Mouse (Mus musculus) kidney, postnatal 0 days (tissue): ENCODE results near the gene Lrrc75a. TPM values are rescaled to one million over a fixed set of nuclear protein-coding genes. Genes with fewer than 3 reads are reported as not detected.

Experiments
- ATAC-seq: fragments of 200-750 bp; cut with Nextera tagmentation; replicated peaks from 2 replicates; pipeline ENCODE4 v1.8.0; 2017; ENCODE audit warnings: low read depth, moderate number of reproducible peaks, moderate TSS enrichment, moderate library complexity; ENCODE audit not compliant: low FRiP score
- DNase-seq: peaks from one replicate; pipeline ENCODE4 v3.0.0-alpha.2; 2016; ENCODE audit warnings: low spot score
- H3K27ac ChIP-seq: fragments of 300-500 bp; sonication (generic); 2 replicates; pipeline ENCODE4 v1.5.1; 2014; ENCODE audit warnings: mild to moderate bottlenecking
- H3K27me3 ChIP-seq: fragments of 300-500 bp; sonication (generic); 2 replicates; pipeline ENCODE4 v1.6.1; 2014; ENCODE audit warnings: low read length, mixed read lengths; ENCODE audit not compliant: insufficient read depth
- H3K36me3 ChIP-seq: fragments of 300-500 bp; sonication (generic); 2 replicates; pipeline ENCODE4 v1.6.1; 2014; ENCODE audit warnings: low read length, mixed read lengths; ENCODE audit not compliant: insufficient read depth
- H3K4me1 ChIP-seq: fragments of 300-500 bp; sonication (generic); replicated peaks from 2 replicates; pipeline ENCODE4 v1.6.1; 2014; ENCODE audit warnings: antibody characterized with exemption, low read length, mixed read lengths; ENCODE audit not compliant: insufficient read depth
- H3K4me2 ChIP-seq: fragments of 300-500 bp; sonication (generic); 2 replicates; pipeline ENCODE4 v1.6.1; 2014; ENCODE audit warnings: mild to moderate bottlenecking, low read length, moderate library complexity, mixed read lengths
- H3K4me3 ChIP-seq: fragments of 300-500 bp; sonication (generic); replicated peaks from 2 replicates; pipeline ENCODE4 v1.5.1; 2014; ENCODE audit warnings: low read depth, low read length
- H3K9ac ChIP-seq: fragments of 300-500 bp; sonication (generic); 2 replicates; pipeline ENCODE4 v1.6.1; 2014; ENCODE audit warnings: low read depth, low read length
- H3K9me3 ChIP-seq: fragments of 300-500 bp; sonication (generic); replicated peaks from 2 replicates; pipeline ENCODE4 v1.6.1; 2016; ENCODE audit warnings: low read length, inconsistent platforms, mixed read lengths
- CTCF ChIP-seq: IDR thresholded peaks from 2 replicates; pipeline ENCODE4 v1.5.1; 2016; ENCODE audit warnings: antibody characterized with exemption, low read depth, mild to moderate bottlenecking, moderate library complexity
- WGBS: fragments of 180-500 bp; shearing (Covaris S2); extraction: QIAGEN DNeasy Blood & Tissue Kit; methylation state at CpG from one replicate; pipeline ENCODE4 v1.1.7; 2014; 5-methylcytosine and 5-hydroxymethylcytosine counted together
- polyA plus RNA-seq: library from polyadenylated mRNA; unstranded; fragments of >200 nt; fragmentation: Nextera tagmentation; extraction: Ambion mirVana; gene quantifications from 2 replicates; pipeline ENCODE4 v1.2.1, GENCODE M21; 2015

Lrrc75a gene
- polyA plus RNA-seq, 1 experiment from 2014 or later, result 14.8 TPM

GRCm38 (mm10) chr11:62574703-62575085 is 73.6 kb downstream of the Lrrc75a start:
- ATAC-seq, result no peak
- no peaks in the 10 kb centered on the region for H3K4me1 ChIP-seq
- 70% methylated on average over 4 of the region's 4 CpGs for WGBS
- no peak overlapping the region for H3K4me2 ChIP-seq
- H3K27ac ChIP-seq, result no peak overlapping the region
- TF ChIP-seq CTCF, result no peak
- no peaks in the 10 kb centered on the region for H3K27me3 ChIP-seq
- no peaks in the 10 kb centered on the region for H3K36me3 ChIP-seq
- H3K9ac ChIP-seq, result no peak overlapping the region
- no peak for DNase-seq
- no peaks in the 10 kb centered on the region for H3K9me3 ChIP-seq
- no peak overlapping the region for H3K4me3 ChIP-seq

DNA sequence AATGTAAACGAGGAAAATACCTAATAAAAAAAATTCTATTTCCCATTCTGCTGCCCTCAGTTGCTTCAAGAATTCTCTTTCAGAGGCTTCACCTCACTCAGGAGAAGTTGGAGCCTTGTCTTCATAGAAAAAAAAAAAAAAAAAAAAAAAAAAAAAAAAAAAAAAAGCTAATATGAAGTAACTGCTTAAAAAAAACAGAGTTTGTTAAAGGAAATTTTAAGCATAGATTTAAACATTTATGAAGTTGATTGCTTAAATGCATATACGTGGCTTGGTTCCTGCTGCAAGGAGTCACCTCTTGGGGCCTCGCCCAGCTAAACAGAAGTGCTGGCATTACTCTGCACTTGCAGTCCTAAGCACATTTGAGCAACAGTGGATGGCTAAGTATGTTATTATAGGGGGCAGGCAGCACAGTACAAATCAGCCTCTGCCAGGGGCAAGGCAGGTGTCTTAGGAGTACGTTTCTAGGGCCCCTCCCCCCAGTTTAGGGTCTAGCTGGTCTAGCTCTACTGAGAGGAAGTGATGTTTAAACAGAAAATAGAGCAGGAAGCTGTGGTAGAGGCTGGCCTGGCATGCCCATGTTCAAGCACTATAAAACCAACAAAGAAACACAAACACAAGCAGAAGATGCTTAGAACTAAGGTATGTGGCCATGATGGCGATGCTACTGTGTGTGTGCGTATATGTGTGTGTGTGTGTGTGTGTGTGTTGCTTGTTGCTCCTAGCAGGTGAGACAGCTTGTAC is 74.2 kb downstream of the Lrrc75a start, which contains the start of gene Trpv2:
Trpv2 (plus strand) TSS at position 528 of the 744 bp plus-strand sequence.
- ATAC-seq (no peak), DNase-seq (no peak)
- 75% methylated on average over 6 of the region's 6 CpGs for WGBS
- no peak for TF ChIP-seq CTCF
- Histone ChIP-seq H3K36me3 (no peaks in the 10 kb centered on the region), H3K4me2 (peak within 1 kb of the TSS; percentile 85), H3K9me3 (no peaks in the 10 kb centered on the region), H3K27ac (no peak within 1 kb of the TSS), H3K27me3 (no peaks in the 10 kb centered on the region), H3K9ac (no peak within 1 kb of the TSS), H3K4me3 (peak within 1 kb of the TSS; percentile 48), H3K4me1 (no peaks in the 10 kb centered on the region)

GRCm38 (mm10) chr11:62568300-62568699 is 80.0 kb downstream of the Lrrc75a start:
- Histone ChIP-seq H3K27me3 (no peaks in the 10 kb centered on the region), H3K4me3 (no peak overlapping the region), H3K27ac (no peak overlapping the region), H3K36me3 (no peaks in the 10 kb centered on the region), H3K9me3 (no peaks in the 10 kb centered on the region), H3K4me1 (no peaks in the 10 kb centered on the region), H3K9ac (no peak overlapping the region), H3K4me2 (no peak overlapping the region)
- no peak for TF ChIP-seq CTCF
- DNase-seq (no peak), ATAC-seq (no peak)
- 65% methylated on average over 3 of the region's 3 CpGs for WGBS

DNA sequence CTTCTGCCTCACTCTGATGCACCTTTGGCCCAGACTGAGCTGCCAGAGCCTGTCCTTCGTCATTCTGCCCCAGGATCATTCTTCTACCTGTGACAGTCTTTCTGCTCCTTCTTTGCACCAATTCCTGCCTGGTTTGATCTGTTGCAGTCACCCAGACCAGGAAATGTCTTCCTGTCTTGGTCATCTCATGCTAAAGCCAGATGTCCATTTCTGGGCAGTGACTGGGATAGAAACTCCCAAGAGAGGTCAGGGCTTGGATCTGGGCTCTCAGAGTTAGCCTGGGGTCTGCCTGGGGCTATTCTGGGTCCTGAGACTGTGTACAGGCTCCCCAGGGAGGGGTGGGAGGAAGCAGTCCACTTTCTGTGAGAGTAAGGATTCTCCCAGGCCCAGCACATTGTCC is 82.1 kb downstream of the Lrrc75a start:
- no peak for TF ChIP-seq CTCF
- no peaks in the 10 kb centered on the region for H3K27me3 ChIP-seq
- no peak overlapping the region; the same call in 1 of the 2 replicates for H3K27ac ChIP-seq
- ATAC-seq (no peak), DNase-seq (no peak)
- no peak overlapping the region for H3K9ac ChIP-seq
- no peaks in the 10 kb centered on the region for H3K9me3 ChIP-seq
- no peaks in the 10 kb centered on the region for H3K36me3 ChIP-seq
- H3K4me3 ChIP-seq, result no peak overlapping the region
- H3K4me1 ChIP-seq, result no peaks in the 10 kb centered on the region
- H3K4me2 ChIP-seq, result no peak overlapping the region
- 40% methylated on average over 1 of the region's 1 CpGs for WGBS

DNA sequence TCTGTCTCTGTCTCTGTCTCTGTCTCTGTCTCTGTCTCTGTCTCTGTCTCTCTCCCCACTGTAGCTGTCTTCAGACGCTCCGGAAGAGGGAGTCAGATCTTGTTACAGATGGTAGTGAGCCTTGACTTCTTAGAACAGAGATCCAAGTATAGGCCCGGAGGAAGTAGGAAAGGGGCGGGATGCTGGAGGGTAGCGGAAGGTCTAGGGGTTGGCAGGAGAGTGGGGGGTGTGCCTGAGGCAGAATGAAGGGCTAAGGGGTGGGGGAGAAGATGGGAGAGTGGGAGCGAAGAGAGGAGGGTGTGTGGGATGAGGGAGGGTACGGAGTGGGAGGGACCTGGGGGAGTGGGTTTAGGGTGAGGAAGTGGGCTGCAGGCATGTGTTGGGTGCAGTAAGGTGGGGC is 82.6 kb downstream of the Lrrc75a start:
- TF ChIP-seq CTCF, result no peak
- WGBS, result 26% methylated on average over 5 of the region's 7 CpGs
- ATAC-seq (no peak), DNase-seq (peak; percentile 58)
- H3K4me1 ChIP-seq, result no peaks in the 10 kb centered on the region
- H3K4me2 ChIP-seq, result no peak overlapping the region; the same call in 1 of the 2 replicates
- H3K27me3 ChIP-seq, result no peaks in the 10 kb centered on the region
- no peak overlapping the region for H3K4me3 ChIP-seq
- no peak overlapping the region for H3K9ac ChIP-seq
- no peaks in the 10 kb centered on the region for H3K9me3 ChIP-seq
- H3K27ac ChIP-seq, result no peak overlapping the region
- H3K36me3 ChIP-seq, result no peaks in the 10 kb centered on the region

DNA sequence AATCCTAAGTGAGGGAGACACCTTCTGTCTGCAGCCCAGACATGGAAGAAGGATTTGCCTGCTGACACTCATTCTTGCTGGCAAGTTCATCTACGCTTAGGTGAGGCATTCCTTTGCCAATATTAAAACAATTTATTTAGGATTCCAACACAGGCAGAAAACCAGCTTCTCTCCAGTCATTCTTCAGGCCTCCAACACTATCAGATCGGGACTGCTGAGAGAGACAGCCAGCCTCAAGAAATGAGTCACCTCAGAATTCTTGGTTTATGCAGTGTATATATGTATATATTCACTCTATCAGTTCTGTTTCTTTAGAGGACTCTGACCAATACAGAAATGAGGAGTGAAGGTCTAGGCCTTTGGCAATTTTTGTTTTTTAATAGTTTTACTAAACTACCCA is 84.7 kb downstream of the Lrrc75a start:
- no peak overlapping the region for H3K4me2 ChIP-seq
- WGBS, result 90% methylated on average over 2 of the region's 2 CpGs
- no peak for ATAC-seq
- DNase-seq, result no peak
- H3K4me3 ChIP-seq, result no peak overlapping the region
- H3K4me1 ChIP-seq, result no peaks in the 10 kb centered on the region
- H3K27ac ChIP-seq, result no peak overlapping the region
- H3K27me3 ChIP-seq, result no peaks in the 10 kb centered on the region
- H3K36me3 ChIP-seq, result no peaks in the 10 kb centered on the region
- H3K9me3 ChIP-seq, result no peaks in the 10 kb centered on the region
- no peak for TF ChIP-seq CTCF
- H3K9ac ChIP-seq, result no peak overlapping the region
